Mouse (Mus musculus): ENCODE data around the gene Tbpl1. TPM values are rescaled to one million over a fixed set of nuclear protein-coding genes. Genes with fewer than 3 reads are reported as not detected.

Tbpl1 gene
- polyA plus RNA-seq, 1 experiment: 14.3 TPM

DNA sequence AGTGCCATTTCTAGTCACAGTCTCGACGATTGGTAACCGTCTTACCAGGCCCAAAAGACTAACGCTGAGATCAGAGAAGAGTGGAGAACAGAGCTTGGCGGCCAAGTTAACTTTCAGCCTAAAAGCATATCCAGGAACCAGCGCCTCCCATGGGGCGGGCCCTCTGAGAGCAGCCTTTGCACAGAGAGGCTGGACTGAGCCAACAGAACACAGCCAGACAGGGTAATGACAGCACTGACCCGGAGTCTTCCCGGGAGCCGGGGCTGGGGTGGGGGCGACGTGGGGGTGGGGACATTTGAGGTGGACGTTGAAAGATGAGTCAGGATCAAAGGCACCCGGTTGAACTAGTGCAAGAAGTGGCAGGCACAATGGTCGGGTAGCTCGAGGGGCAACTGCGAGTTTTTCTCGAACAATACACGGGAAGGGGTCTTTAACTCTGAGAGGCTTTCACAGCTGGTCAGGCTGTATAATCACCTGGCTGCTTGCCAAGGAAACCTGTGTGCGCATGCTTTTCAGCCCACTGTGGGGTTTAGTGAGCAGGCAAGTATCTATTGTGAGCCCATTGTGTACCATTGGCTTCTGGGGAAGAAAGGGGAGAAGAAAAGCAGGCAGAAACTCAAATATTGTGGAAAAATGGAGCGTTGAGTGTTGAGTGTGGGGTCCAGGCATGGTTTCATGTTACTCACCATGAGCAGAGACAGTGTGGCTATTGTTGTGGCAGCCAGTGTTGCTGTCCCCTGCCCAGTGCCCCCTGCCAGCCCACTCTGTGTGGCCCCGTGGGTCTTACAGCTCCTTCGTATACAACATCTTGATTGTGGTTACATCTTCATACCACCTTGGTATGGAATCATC lies 73.0 kb downstream of the Tbpl1 start:
- peak; percentile 57 for DNase-seq
- H3K27ac ChIP-seq (ENCODE audit: insufficient read depth, low read depth, low read length): no peak overlapping the region
- H3K36me3 ChIP-seq (ENCODE audit: control insufficient read depth, insufficient read depth, low read length): no peaks in the 10 kb centered on the region
- WGBS: 31% methylated on average over 23 of the region's 23 CpGs
- H3K27me3 ChIP-seq (replicated peaks; ENCODE audit: control insufficient read depth, insufficient read depth, low read length): no peaks in the 10 kb centered on the region
- H3K4me1 ChIP-seq (ENCODE audit: control insufficient read depth, insufficient read depth, low read length): no peaks in the 10 kb centered on the region
- no peak overlapping the region for H3K4me3 ChIP-seq (ENCODE audit: insufficient read depth, low read depth, low read length)
- TF ChIP-seq POLR2A (IDR thresholded peaks at IDR 0.05; ENCODE audit: low read depth, low read length) (no peak), CTCF (conservative IDR thresholded peaks at IDR 0.05; ENCODE audit: insufficient read depth, insufficient read length, low read depth, low read length) (no peak)

Other genes with a start within 250 kb of the Tbpl1 start
- 5.6 and 6.3 TPM in 2 replicates for gene Slc2a12, start 86.9 kb downstream of the Tbpl1 start, polyA plus RNA-seq (2012; rRNA removed)
- 124 and 141 TPM in 2 replicates for gene Tcf21, start 88.2 kb upstream of the Tbpl1 start, polyA plus RNA-seq (2012; rRNA removed)